Mouse (Mus musculus): ENCODE measurements around the gene Mrgprf. TPM values are rescaled to one million over a fixed set of nuclear protein-coding genes. Genes with fewer than 3 reads are reported as not detected.

Gene Mrgprf
- polyA plus RNA-seq, 1 experiment from 2014 or later = 3.7 TPM

Other genes starting within 250 kb of the Mrgprf start
- gene 1810010D01Rik, start 92.7 kb upstream of the Mrgprf start, polyA plus RNA-seq (2015; fragmentation: Nextera tagmentation; extraction: Ambion mirVana) = 0.56 TPM in 1 of 2 replicates, not detected in the other
- 8.8 and 9.7 TPM in 2 replicates for gene Tpcn2, start 16.8 kb upstream of the Mrgprf start, polyA plus RNA-seq (2015; fragmentation: Nextera tagmentation; extraction: Ambion mirVana)
- gene Mrgprd, start 14.0 kb downstream of the Mrgprf start, polyA plus RNA-seq (2015; fragmentation: Nextera tagmentation; extraction: Ambion mirVana) = not detected in 2 replicates

Measured in kidney, embryonic 15.5 days (tissue).